Mouse (Mus musculus) bone marrow macrophage, adult 2 months (primary cell): ENCODE measurements around the gene Dhx40. TPM values are rescaled to one million over a fixed set of nuclear protein-coding genes. Genes with fewer than 3 reads are reported as not detected.

Source experiments
- H3K27ac ChIP-seq: 2 replicates; pipeline ENCODE4 v1.5.1; 2012; ENCODE audit warnings: low read depth, low read length; ENCODE audit not compliant: insufficient read depth
- H3K4me1 ChIP-seq: 2 replicates; pipeline ENCODE4 v1.6.1; 2012; ENCODE audit warnings: low read length; ENCODE audit not compliant: control insufficient read depth, insufficient read depth
- H3K4me3 ChIP-seq: 2 replicates; pipeline ENCODE4 v1.5.1; 2012; ENCODE audit warnings: mild to moderate bottlenecking, low read length, moderate library complexity; ENCODE audit not compliant: insufficient read depth
- CTCF ChIP-seq: IDR thresholded peaks from 2 replicates; pipeline ENCODE4 v1.5.1; 2012; ENCODE audit warnings: low read depth, mild to moderate bottlenecking, low read length, moderate library complexity
- POLR2A ChIP-seq: IDR thresholded peaks from 2 replicates; pipeline ENCODE4 v1.6.1; 2012; ENCODE audit warnings: mild to moderate bottlenecking, low read depth, low read length, borderline replicate concordance
- polyA plus RNA-seq: library from polyadenylated mRNA; stranded (reverse); fragments of >200 nt; gene quantifications from 2 replicates; pipeline ENCODE4 v1.2.4, GENCODE M21; 2012; ENCODE audit not compliant: missing spikeins, insufficient read depth, insufficient read length

Gene Dhx40
- polyA plus RNA-seq, 1 experiment, result 26.5 TPM

DNA sequence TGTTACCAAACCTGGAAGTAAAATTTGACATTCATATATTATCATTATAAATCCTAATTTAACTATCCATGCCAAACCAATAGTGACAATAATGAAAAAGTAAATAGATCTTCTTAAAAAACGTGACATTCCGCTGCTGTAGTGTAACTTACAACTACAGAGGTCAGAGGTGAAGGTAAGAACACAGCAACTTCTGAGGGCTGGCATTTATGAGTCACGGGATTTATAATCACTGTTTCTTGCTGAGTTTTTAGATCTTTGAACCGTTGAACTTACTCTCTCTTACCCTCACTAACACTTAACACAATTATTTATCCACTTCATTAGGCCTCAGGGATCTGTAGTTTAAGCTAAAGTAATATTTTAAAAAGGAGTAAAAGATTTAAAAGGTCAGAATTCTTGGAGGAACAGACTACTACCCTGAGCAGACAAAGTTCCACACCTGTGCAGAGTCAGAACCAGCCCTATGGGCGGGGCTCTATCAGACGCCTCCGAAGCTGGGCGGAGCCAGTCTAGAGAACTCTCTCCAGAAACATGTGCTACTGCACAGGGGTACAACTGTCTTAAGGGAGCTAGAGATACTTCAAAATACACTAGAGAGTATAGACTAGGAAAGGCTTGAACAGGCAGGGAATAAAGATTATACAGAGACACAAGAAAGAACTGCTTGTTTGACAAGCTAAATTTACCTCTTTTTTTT is 70.1 kb downstream of the Dhx40 start:
- no peak overlapping the region for H3K4me3 ChIP-seq
- TF ChIP-seq CTCF (no peak), POLR2A (no peak)
- no peak overlapping the region for H3K27ac ChIP-seq
- H3K4me1 ChIP-seq, result peaks cover 57% of the 10 kb centered on the region

DNA sequence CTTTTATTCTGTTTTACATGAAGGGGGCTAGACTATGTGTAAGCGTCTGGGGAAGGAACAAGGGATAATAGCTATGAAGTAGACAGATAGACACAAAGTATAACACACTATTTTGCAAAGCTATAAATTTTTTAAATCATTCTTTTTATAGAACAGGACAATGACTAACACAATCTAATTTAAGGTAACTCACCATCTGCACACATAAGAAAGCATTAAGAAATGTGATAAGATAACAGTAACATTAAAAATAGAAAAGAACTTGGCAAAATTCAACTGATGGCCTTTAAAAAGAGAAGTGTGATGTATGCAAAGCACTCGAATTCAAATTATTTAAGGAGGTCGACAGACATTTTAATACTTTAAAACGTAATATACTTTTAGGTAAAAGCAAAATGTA is 72.6 kb downstream of the Dhx40 start:
- Histone ChIP-seq H3K4me1 (peaks cover 50% of the 10 kb centered on the region), H3K4me3 (no peak overlapping the region), H3K27ac (no peak overlapping the region)
- TF ChIP-seq CTCF, result no peak
- TF ChIP-seq POLR2A, result no peak

DNA sequence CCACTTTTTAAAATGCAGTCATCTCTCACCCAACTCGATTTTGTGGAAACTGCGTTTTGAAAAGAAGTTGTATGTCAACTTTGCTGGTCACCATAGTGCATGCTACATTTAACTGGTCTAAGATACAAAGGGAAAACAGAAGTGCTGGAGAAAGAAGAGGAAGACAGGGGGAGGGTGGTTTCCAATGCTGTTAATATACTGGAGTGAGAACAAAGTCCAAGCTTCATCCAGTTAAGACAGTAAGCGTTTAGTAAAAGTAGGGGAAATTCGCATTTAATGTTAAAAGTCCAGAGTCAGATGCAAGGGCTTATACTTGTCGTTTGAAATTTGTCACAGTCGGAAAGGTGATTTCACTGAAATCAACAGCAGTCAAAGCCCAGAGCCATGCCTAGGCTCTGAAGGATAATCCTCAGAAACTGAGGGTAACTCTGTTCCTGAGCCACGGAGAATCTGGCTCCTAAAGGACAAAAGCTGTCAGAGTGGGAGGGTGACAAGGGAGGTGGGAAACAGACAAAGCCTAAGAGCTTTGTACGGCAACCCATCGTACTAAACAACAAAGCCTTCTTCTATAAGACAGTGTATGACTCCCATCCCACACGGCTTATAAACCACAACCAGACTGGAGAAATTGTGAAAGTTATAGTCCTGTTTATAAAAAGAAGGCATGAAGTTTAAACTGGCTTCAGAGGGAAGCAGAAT is 73.2 kb downstream of the Dhx40 start:
- TF ChIP-seq POLR2A (no peak), CTCF (no peak)
- Histone ChIP-seq H3K27ac (peak overlapping the region; percentile 68), H3K4me1 (peaks cover 47% of the 10 kb centered on the region), H3K4me3 (no peak overlapping the region)

DNA sequence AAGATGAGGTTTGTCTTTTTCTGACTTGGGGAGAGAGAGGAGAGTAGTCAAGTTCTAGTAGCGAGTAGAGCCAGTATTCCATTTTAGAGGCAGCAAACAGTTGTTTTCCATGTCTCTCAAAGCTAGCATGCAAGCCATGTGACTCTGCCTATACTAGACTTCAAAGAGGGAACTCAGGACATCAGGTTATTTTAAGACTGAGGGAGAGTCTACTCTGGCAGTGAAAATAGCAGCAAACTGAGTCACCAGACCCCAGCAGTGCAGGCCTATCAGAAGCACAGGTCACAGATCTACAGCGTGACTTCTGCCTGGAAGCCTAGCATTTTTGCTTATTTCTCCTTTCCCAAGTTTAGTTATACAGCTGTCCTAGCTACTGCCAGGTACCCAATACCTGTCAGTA is 76.1 kb downstream of the Dhx40 start:
- Histone ChIP-seq H3K27ac (peak overlapping the region; percentile 89), H3K4me3 (no peak overlapping the region), H3K4me1 (peaks cover 33% of the 10 kb centered on the region)
- TF ChIP-seq CTCF (no peak), POLR2A (no peak)

DNA sequence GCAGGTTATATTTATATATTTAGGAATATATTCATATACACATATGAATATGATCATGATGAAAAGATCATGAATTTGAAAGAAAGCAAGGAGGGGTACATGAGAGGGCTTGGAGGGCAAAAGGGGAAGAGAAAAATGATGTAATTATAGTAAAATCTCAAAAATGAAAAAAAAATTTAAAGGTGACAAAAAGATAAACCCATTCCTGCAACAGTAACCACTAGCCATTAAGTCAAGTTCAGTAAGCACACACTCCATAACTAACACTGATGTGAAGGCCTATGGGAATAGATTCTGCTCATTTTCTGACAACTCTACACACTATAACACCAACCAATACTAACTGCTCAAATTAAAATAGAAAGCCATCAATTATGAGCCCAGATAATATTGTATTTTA is 81.9 kb downstream of the Dhx40 start:
- Histone ChIP-seq H3K27ac (no peak overlapping the region), H3K4me3 (no peak overlapping the region), H3K4me1 (peaks cover 25% of the 10 kb centered on the region)
- TF ChIP-seq POLR2A (no peak), CTCF (no peak)

DNA sequence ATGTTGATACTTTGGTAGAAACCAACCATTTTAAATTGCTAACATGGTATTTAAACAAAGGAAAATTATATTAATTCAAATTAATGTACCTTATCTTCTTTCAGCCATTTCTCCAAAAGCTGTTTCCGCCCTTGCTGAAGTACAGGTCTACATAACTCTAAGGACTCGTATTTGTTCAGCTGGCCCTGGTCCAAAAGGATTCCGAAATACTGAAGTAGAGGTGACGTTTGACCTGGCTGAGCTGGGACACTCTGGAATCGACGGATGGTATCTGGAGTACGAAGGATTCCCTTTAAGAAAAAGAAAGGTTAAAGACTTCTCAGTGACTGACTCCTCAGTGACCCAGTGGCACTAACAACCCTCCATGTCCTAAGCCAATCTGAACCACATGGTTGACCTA is 82.6 kb downstream of the Dhx40 start:
- Histone ChIP-seq H3K4me1 (peaks cover 26% of the 10 kb centered on the region), H3K27ac (peak overlapping the region; percentile 12; the same call in 1 of the 2 replicates), H3K4me3 (no peak overlapping the region)
- TF ChIP-seq CTCF (no peak), POLR2A (no peak)

DNA sequence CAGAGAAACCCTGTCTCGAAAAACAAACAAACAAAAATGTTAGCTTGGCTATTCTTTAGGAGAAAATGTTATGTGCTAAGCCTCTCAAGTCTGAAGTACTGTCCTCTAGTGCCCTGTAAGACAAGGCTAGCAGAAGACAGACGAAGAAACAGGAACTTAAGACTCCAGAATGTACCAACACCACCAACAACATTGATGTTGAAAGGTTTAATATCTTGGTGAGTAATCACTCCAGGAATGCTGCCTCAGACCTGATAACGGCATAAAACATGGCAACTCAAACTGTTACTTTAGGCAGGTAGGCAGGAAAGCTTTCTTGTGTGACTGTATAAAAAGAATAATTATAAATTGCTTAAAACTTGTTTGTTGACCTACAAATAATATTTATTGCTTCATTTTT is 83.5 kb downstream of the Dhx40 start:
- H3K4me3 ChIP-seq, result no peak overlapping the region
- peaks cover 35% of the 10 kb centered on the region for H3K4me1 ChIP-seq
- H3K27ac ChIP-seq, result no peak overlapping the region
- TF ChIP-seq CTCF (no peak), POLR2A (no peak)

DNA sequence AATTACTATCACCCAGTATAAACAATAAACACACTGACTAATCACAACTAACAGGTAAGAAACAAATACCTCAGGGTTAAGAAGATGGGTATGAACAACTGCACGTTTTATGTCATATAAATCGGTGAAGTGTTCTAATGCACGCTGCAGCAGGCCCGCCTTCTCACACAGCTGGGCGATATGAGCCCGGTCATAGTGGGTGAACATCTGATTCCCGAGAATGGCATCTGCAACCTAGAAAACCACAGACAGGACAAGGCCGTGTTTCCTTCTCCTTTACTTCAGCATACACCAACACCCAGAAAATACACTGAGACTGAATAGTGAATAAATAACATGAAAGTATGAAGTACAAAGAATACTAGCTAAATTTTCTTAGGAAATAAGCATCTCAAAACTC is 88.2 kb downstream of the Dhx40 start:
- H3K4me3 ChIP-seq, result no peak overlapping the region
- H3K27ac ChIP-seq, result peak overlapping the region; percentile 90
- TF ChIP-seq POLR2A (no peak), CTCF (no peak)
- peaks cover 53% of the 10 kb centered on the region for H3K4me1 ChIP-seq

Other genes starting within 250 kb of the Dhx40 start
- 178 and 230 TPM in 2 replicates for gene Vmp1, start 123.9 kb downstream of the Dhx40 start, polyA plus RNA-seq
- 7.2 and 8.3 TPM in 2 replicates for gene Ptrh2, start 123.8 kb downstream of the Dhx40 start, polyA plus RNA-seq
- 356 and 389 TPM in 2 replicates for gene Cltc, start 50.2 kb downstream of the Dhx40 start, polyA plus RNA-seq
- 19.5 and 19.8 TPM in 2 replicates for gene Ypel2, start 186.0 kb upstream of the Dhx40 start, polyA plus RNA-seq